Mouse (Mus musculus) brain, embryonic 14.5 days (tissue): ENCODE data around the gene Ano6. TPM values are rescaled to one million over a fixed set of nuclear protein-coding genes. Genes with fewer than 3 reads are reported as not detected.

Experiments used
- DNase-seq: peaks from one replicate; pipeline ENCODE4 v3.0.0-alpha.2; 2011; ENCODE audit warnings: low read depth
- CTCF ChIP-seq: fragments of 200-500 bp; IDR thresholded peaks from 2 replicates; pipeline ENCODE4 v1.5.1; 2012; ENCODE audit warnings: inconsistent platforms, mild to moderate bottlenecking, moderate library complexity, borderline replicate concordance; ENCODE audit not compliant: insufficient read depth, insufficient read length; ENCODE audit errors: extremely low read depth
- POLR2A ChIP-seq: fragments of 200-500 bp; IDR thresholded peaks from 2 replicates; pipeline ENCODE4 v1.6.1; 2012; ENCODE audit warnings: mild to moderate bottlenecking, inconsistent platforms, borderline replicate concordance; ENCODE audit not compliant: poor library complexity, insufficient read depth, insufficient read length, severe bottlenecking; ENCODE audit errors: extremely low read depth
- polyA plus RNA-seq: library from polyadenylated mRNA; depleted of rRNA; stranded (reverse); fragments of >200 nt; gene quantifications from 2 replicates; pipeline ENCODE4 v1.2.3, GENCODE M21; 2012

Gene Ano6
- polyA plus RNA-seq, 1 experiment, result 32.5 TPM

- DNase-seq, result no peak
- TF ChIP-seq CTCF (no peak), POLR2A (no peak)
Measured at GRCm38 (mm10) chr15:95888556-95888955, 97.9 kb downstream of the Ano6 start.

- no peak for DNase-seq
- TF ChIP-seq POLR2A, result no peak
- no peak for TF ChIP-seq CTCF
Measured at GRCm38 (mm10) chr15:95890368-95890767, 99.7 kb downstream of the Ano6 start.

GRCm38 (mm10) chr15:95892171-95892570 lies 101.5 kb downstream of the Ano6 start:
- TF ChIP-seq CTCF, result no peak
- no peak for TF ChIP-seq POLR2A
- no peak for DNase-seq

GRCm38 (mm10) chr15:95892929-95893328 lies 102.3 kb downstream of the Ano6 start:
- DNase-seq, result peak; percentile 39
- TF ChIP-seq CTCF, result no peak
- TF ChIP-seq POLR2A, result no peak

GRCm38 (mm10) chr15:95895699-95896098 lies 105.1 kb downstream of the Ano6 start:
- TF ChIP-seq POLR2A (no peak), CTCF (no peak)
- peak; percentile 14 for DNase-seq

GRCm38 (mm10) chr15:95897653-95898052 lies 107.0 kb downstream of the Ano6 start:
- DNase-seq, result no peak
- no peak for TF ChIP-seq CTCF
- TF ChIP-seq POLR2A, result no peak

GRCm38 (mm10) chr15:95898438-95898837 lies 107.8 kb downstream of the Ano6 start:
- TF ChIP-seq POLR2A (no peak), CTCF (no peak)
- DNase-seq, result no peak

GRCm38 (mm10) chr15:95902396-95902795 lies 111.8 kb downstream of the Ano6 start:
- no peak for TF ChIP-seq CTCF
- no peak for TF ChIP-seq POLR2A
- no peak for DNase-seq

- DNase-seq, result peak; percentile 63
Measured at GRCm38 (mm10) chr15:95904247-95904646, 113.6 kb downstream of the Ano6 start.

GRCm38 (mm10) chr15:95906017-95906749 lies 115.5 kb downstream of the Ano6 start:
- DNase-seq, result peak; percentile 26
- TF ChIP-seq CTCF (no peak), POLR2A (no peak)

More at GRCm38 (mm10) chr15:95904247-95904646, 113.6 kb downstream of the Ano6 start:
- TF ChIP-seq CTCF (no peak), POLR2A (no peak)

GRCm38 (mm10) chr15:95906891-95907290 lies 116.2 kb downstream of the Ano6 start:
- no peak for DNase-seq
- TF ChIP-seq CTCF, result no peak
- TF ChIP-seq POLR2A, result no peak

- no peak for TF ChIP-seq CTCF
- TF ChIP-seq POLR2A, result no peak
- peak; percentile 71 for DNase-seq
Measured at GRCm38 (mm10) chr15:95907337-95907736, 116.7 kb downstream of the Ano6 start.
